Mouse (Mus musculus): ENCODE results near the gene Egln3. TPM values are rescaled to one million over a fixed set of nuclear protein-coding genes. Genes with fewer than 3 reads are reported as not detected.

The Egln3 gene
- polyA plus RNA-seq, 1 experiment from 2014 or later: 6.6 TPM

DNA sequence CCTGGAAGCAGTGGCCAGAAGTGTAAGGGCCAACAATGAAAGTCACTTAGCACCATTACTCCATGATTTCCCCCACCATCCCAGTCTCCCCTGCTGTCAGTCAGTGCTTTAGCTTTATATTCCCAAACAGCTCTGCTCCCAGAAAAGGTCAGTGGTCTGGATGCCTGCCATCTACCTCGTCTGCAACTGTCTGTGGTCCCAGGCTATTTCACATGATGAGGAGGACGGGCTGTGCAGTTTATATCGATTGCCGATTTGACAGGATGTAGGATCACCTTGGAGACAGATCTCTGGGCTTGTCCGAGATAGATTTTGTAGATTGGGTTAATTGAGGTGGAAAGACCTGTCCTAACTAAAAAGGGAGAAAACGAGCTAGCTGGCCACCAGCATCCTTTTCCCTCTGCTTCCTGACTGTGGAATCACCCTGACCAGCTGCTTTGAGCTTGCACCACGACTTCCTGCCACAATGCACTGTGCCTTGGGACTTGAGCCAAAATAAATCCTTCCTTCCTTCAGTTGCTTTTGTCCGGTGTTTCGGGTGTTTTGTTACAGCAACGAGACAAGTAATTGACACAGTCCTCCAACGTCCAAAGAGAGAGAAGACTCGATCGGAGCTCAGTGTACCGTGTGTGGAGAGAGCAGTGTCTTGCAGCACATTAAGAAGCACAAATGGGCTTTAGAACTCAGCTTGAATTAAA, 16.6 kb downstream of the Egln3 start:
- no peak overlapping the region for H3K9ac ChIP-seq (replicated peaks)
- no peak overlapping the region for H3K4me3 ChIP-seq (replicated peaks)
- 36% methylated on average over 14 of the region's 14 CpGs for WGBS
- H3K36me3 ChIP-seq: no peaks in the 10 kb centered on the region
- no peaks in the 10 kb centered on the region for H3K9me3 ChIP-seq (replicated peaks)
- no peak overlapping the region for H3K4me2 ChIP-seq
- peaks cover 20% of the 10 kb centered on the region for H3K4me1 ChIP-seq
- ATAC-seq (ENCODE audit: low FRiP score): no peak
- peak overlapping the region; percentile 14; the same call in 1 of the 2 replicates for H3K27ac ChIP-seq (replicated peaks)
- no peaks in the 10 kb centered on the region for H3K27me3 ChIP-seq (replicated peaks)

DNA sequence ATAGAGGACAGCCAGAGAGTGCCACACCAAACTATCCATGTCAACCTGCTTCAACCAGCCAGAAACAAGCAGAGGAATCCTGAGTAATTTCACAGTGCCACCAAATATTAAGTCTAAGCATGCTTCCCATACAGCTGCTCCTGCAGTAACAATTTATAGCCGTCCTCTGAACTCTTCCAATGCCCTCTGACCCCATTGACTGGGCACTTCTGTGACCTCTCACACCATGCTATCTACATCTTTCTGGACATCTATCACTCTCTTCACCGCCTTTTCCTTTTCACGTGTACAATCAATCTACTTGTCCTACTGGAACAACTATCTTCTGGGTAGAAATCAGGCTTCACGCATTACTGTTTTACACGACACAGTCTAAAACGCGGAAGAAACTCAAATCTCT, 19.4 kb downstream of the Egln3 start:
- ATAC-seq (ENCODE audit: low FRiP score): no peak
- Histone ChIP-seq H3K9ac (replicated peaks) (no peak overlapping the region), H3K9me3 (replicated peaks) (no peaks in the 10 kb centered on the region), H3K4me3 (replicated peaks) (no peak overlapping the region), H3K36me3 (no peaks in the 10 kb centered on the region; the same call in 1 of the 2 replicates), H3K4me2 (no peak overlapping the region), H3K4me1 (peaks cover 8% of the 10 kb centered on the region; the same call in 1 of the 2 replicates), H3K27ac (replicated peaks) (no peak overlapping the region), H3K27me3 (replicated peaks) (no peaks in the 10 kb centered on the region)
- WGBS: 80% methylated on average over 7 of the region's 7 CpGs

DNA sequence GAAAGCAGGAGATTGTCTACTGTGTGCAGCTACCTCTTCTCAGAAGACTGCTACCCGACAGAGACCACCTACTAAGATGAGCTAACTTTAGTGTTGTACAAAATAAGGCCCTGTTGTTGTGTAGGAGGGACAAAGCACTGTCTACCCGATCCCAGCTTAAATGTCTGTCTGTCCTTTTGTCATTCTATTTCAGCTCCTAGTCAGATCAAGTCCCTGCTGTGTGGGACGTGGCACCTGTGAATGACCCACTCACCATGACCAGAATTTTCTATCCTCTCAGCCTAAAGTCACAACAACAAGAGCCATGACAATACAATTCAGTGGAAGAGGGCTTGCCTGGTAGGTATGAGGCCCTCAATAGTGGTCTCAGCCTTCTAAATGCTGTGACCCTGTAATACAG, 25.3 kb downstream of the Egln3 start:
- Histone ChIP-seq H3K4me3 (replicated peaks) (no peak overlapping the region), H3K4me2 (no peak overlapping the region), H3K27ac (replicated peaks) (no peak overlapping the region), H3K36me3 (no peaks in the 10 kb centered on the region; the same call in 1 of the 2 replicates), H3K9ac (replicated peaks) (no peak overlapping the region), H3K9me3 (replicated peaks) (no peaks in the 10 kb centered on the region), H3K4me1 (peaks cover 3% of the 10 kb centered on the region; the same call in 1 of the 2 replicates), H3K27me3 (replicated peaks) (0 out of 2 replicates have a peak, but pooled peaks cover 2% of the 10 kb centered on the region)
- ATAC-seq (ENCODE audit: low FRiP score): no peak
- 62% methylated on average over 3 of the region's 3 CpGs for WGBS

DNA sequence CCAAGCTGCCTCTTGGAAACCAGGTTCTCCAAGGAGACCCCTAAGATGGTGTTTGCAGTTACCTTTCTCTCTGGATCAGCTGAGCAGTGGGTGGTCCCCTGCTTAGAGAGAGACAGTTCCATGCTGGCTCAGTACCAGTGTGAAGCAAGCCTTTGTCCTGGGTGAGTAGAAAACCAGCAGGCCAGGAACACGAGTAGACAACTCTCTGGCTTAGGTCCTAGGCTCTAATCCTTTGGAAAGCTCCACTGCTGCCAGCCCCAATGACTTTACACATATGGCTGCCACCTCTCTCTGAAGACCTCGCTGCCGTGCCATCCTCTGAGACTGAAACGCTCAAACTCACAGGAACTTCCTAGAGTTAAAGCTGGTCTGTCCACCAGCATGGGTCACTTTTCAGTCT, 34.9 kb downstream of the Egln3 start:
- 87% methylated on average over 4 of the region's 4 CpGs for WGBS

DNA sequence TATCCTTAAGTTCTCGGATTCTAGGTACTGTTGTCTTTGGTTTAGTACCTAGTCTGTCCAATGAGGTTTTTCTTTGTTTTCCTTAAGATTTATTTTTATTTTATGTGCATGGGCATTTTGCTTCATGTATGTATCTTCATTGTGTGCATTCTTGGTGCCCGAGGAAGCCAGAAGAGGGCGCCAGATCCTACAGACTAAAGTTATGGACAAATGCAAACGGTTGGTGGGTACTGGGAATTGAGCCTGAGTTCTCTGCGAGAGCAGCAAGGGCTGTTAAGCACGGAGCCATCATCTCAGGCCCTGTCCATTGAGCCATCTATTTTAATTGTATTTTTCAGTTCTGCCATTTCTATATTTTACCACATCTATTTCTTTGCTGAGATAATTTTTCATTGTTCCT, 35.9 kb downstream of the Egln3 start:
- no peak for ATAC-seq (ENCODE audit: low FRiP score)
- no peaks in the 10 kb centered on the region for H3K36me3 ChIP-seq
- no peak overlapping the region for H3K27ac ChIP-seq (replicated peaks)
- peaks cover 5% of the 10 kb centered on the region for H3K4me1 ChIP-seq
- peaks cover 13% of the 10 kb centered on the region for H3K27me3 ChIP-seq (replicated peaks)
- no peak overlapping the region for H3K9ac ChIP-seq (replicated peaks)
- no peak overlapping the region for H3K4me2 ChIP-seq
- WGBS: 92% methylated on average over 6 of the region's 6 CpGs
- H3K4me3 ChIP-seq (replicated peaks): no peak overlapping the region
- no peaks in the 10 kb centered on the region for H3K9me3 ChIP-seq (replicated peaks)

More for the DNA sequence above, 34.9 kb downstream of the Egln3 start:
- H3K4me3 ChIP-seq (replicated peaks): no peak overlapping the region
- no peak overlapping the region for H3K27ac ChIP-seq (replicated peaks)
- no peaks in the 10 kb centered on the region for H3K4me1 ChIP-seq
- peaks cover 10% of the 10 kb centered on the region for H3K27me3 ChIP-seq (replicated peaks)
- no peak for ATAC-seq (ENCODE audit: low FRiP score)
- H3K36me3 ChIP-seq: no peaks in the 10 kb centered on the region
- H3K4me2 ChIP-seq: no peak overlapping the region
- H3K9ac ChIP-seq (replicated peaks): no peak overlapping the region
- H3K9me3 ChIP-seq (replicated peaks): no peaks in the 10 kb centered on the region

DNA sequence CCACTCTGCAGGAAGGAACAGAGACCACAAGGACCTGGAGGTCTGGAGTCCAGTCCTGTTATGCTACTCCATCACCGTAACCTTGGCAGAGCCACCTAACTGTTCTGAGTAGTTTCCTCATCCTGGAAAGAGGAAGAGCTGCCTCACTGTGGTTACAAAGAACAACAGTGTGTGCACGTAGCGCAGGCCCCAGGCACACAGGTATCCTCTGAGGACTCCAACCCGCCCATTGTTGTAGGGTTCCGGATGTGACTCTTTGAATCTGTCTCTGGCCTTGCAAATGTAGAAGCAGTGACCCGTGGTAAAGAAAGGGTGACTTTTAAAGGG, 39.0 kb downstream of the Egln3 start:
- no peaks in the 10 kb centered on the region for H3K9me3 ChIP-seq (replicated peaks)
- WGBS: 36% methylated on average over 6 of the region's 6 CpGs
- H3K27me3 ChIP-seq (replicated peaks): peaks cover 21% of the 10 kb centered on the region
- no peaks in the 10 kb centered on the region for H3K36me3 ChIP-seq
- H3K4me1 ChIP-seq: peaks cover 16% of the 10 kb centered on the region
- no peak overlapping the region for H3K4me3 ChIP-seq (replicated peaks)
- no peak overlapping the region for H3K9ac ChIP-seq (replicated peaks)
- no peak overlapping the region for H3K4me2 ChIP-seq
- no peak overlapping the region for H3K27ac ChIP-seq (replicated peaks)
- no peak for ATAC-seq (ENCODE audit: low FRiP score)

DNA sequence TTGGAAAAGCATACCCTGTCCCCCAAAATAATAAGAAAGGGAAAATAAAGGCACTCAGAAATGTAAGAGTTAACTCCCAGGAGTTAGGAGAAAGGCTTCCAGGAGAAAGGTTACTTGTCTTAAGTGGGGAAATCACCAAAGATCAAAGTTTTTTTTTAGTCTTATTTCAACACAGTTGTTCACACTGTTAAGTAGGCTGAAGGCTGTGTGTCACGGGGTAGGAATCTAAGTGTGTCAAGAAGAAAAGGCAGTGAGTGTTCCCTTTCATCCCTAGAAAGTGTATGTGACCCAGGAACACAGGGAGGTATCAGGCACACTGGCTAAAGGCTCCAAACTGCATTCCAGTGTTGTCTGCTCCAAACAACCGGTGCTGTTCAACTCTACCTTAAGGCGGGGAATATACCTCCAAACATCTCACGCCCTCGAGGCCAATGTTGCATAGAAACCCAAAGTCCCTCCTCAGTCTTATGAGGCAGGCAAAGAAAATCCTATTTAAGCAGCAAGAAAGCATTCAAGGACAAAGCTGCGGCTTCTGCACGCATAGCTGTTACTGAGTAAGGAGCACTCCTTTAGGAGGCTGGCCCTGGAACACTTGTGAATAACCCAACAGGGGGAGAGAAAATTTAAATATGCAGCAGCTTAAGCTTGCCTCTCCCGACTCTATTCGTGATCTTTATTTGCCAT, 39.5 kb downstream of the Egln3 start:
- H3K27me3 ChIP-seq (replicated peaks): peaks cover 21% of the 10 kb centered on the region

DNA sequence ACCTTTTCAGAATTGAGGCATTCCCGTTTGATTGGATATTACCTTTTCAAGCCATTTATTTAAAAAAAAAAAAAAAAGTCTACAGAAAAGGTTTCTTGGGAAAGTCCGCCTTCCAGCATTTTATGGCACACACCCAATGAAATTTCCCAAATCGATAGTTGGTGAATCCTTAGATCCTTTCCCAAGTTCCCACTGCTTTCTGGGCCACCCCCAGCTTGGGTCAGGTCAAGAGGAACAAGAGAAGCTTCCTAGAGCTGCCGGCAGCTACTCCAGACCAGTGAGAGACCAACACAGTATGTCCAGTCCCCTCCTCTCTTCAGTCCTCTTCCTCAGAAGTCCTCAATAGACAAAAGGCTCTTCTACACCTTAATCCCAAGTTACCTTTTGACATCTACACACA, 40.5 kb downstream of the Egln3 start:
- Histone ChIP-seq H3K9ac (replicated peaks) (no peak overlapping the region), H3K4me1 (peaks cover 16% of the 10 kb centered on the region), H3K4me3 (replicated peaks) (peak overlapping the region; percentile 24), H3K27me3 (replicated peaks) (peaks cover 21% of the 10 kb centered on the region), H3K36me3 (no peaks in the 10 kb centered on the region), H3K27ac (replicated peaks) (no peak overlapping the region), H3K4me2 (peak overlapping the region; percentile 58), H3K9me3 (replicated peaks) (no peaks in the 10 kb centered on the region)
- 27% methylated on average over 4 of the region's 4 CpGs for WGBS
- ATAC-seq (ENCODE audit: low FRiP score): no peak

More for the DNA sequence above, 39.5 kb downstream of the Egln3 start:
- Histone ChIP-seq H3K9ac (replicated peaks) (no peak overlapping the region), H3K36me3 (no peaks in the 10 kb centered on the region), H3K4me3 (replicated peaks) (no peak overlapping the region), H3K4me2 (no peak overlapping the region), H3K27ac (replicated peaks) (no peak overlapping the region), H3K9me3 (replicated peaks) (no peaks in the 10 kb centered on the region), H3K4me1 (peaks cover 16% of the 10 kb centered on the region)
- no peak for ATAC-seq (ENCODE audit: low FRiP score)
- WGBS: 32% methylated on average over 9 of the region's 9 CpGs

DNA sequence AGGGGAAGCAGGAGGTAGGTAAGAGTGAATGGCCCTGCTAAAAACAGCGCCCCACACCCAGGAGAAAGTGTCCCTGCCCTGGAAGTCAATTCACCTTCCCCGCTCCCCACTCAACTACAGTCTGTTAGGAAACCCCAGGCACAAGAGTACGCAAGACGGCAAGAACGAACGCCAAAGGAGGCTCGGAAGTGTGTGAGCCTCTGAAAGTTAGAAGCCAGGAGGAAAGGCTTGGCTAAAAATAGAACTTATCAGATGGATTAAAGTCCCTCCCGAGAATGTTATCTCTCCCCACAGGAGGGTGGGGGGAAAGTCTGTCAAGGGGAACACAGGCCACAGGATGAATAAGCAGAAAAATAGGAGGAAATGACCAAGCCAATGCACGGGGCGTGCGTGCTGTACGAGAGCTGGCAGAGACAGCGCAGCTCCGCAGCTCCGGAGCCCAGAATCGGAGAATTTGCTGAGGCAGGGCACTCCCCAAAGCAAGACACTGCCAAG, 41.0 kb downstream of the Egln3 start:
- WGBS: 1% methylated on average over 16 of the region's 16 CpGs
- Histone ChIP-seq H3K9me3 (replicated peaks) (no peaks in the 10 kb centered on the region), H3K9ac (replicated peaks) (no peak overlapping the region), H3K36me3 (no peaks in the 10 kb centered on the region), H3K4me2 (peak overlapping the region; percentile 58), H3K4me3 (replicated peaks) (peak overlapping the region; percentile 24), H3K4me1 (peaks cover 16% of the 10 kb centered on the region), H3K27me3 (replicated peaks) (peaks cover 21% of the 10 kb centered on the region), H3K27ac (replicated peaks) (no peak overlapping the region)
- peak; percentile 73; the same call in 1 of the 2 replicates for ATAC-seq (ENCODE audit: low FRiP score)

DNA sequence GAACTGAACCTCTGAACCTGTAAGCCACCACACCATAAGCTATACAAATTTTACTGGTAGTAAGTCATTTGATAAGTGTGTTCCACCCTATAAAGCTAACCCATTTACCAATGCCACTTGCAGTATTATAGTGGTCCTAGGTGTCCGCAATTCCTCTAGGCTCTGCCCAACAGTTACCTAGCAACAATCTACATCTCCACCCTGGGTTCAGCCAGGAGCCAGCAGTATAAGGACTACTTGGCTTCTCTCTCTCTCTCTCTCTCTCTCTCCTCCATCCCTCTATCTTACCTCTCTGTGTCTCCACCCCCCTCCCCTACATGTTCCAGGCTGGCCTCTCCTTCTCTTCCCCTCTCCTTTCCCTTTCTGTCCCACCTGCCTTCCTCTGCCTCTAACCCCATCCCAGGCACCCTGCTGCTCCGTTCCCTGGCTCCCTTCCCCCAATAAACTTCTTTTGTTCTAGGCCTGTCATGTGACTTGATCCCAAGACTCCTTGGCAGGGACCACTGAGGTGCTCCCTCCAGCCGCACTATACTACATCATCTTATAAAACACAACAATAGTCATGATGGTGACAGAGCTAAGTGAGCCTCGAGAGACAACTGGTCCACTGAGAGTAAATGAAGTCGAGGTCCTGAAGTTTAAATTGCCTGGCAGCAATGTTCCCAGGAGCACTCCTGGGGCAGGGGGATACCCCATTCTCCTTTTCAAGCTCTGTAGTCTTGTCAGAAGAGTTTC, 42.0 kb downstream of the Egln3 start:
- no peak for ATAC-seq (ENCODE audit: low FRiP score)
- Histone ChIP-seq H3K36me3 (no peaks in the 10 kb centered on the region), H3K27me3 (replicated peaks) (peaks cover 21% of the 10 kb centered on the region), H3K9ac (replicated peaks) (no peak overlapping the region), H3K9me3 (replicated peaks) (no peaks in the 10 kb centered on the region), H3K27ac (replicated peaks) (no peak overlapping the region), H3K4me2 (no peak overlapping the region), H3K4me1 (peaks cover 16% of the 10 kb centered on the region), H3K4me3 (replicated peaks) (no peak overlapping the region)
- 17% methylated on average over 5 of the region's 5 CpGs for WGBS

DNA sequence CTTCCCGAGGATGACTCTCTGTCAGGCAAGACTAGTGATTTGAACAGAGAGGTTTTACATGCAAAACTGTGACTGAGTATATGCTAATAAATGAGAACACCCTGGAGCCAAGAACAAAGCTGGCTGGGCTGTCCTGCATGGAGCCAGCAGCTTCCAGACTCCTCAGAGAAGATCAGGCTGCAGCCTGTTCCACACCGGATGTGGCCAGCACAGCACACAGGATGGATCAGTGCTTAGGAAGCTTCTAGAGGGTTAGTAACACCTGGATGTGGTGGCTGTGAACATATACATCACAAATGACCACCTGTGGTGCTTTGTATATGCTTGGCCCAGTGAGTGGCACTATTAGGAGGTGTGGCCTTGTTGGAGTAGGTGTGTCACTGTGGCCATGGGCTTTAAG, 43.4 kb downstream of the Egln3 start:
- ATAC-seq (ENCODE audit: low FRiP score): no peak
- no peak overlapping the region for H3K4me3 ChIP-seq (replicated peaks)
- H3K27me3 ChIP-seq (replicated peaks): peaks cover 21% of the 10 kb centered on the region
- H3K4me1 ChIP-seq: peaks cover 16% of the 10 kb centered on the region
- H3K27ac ChIP-seq (replicated peaks): no peak overlapping the region
- H3K9ac ChIP-seq (replicated peaks): no peak overlapping the region
- H3K36me3 ChIP-seq: no peaks in the 10 kb centered on the region
- peaks cover 6% of the 10 kb centered on the region for H3K9me3 ChIP-seq (replicated peaks)
- H3K4me2 ChIP-seq: no peak overlapping the region
- 81% methylated on average over 2 of the region's 2 CpGs for WGBS
